Mouse (Mus musculus) lung, embryonic 16.5 days (tissue): Measurements from ENCODE around the gene Olfr485. TPM values are rescaled to one million over a fixed set of nuclear protein-coding genes. Genes with fewer than 3 reads are reported as not detected.

Experiments
- ATAC-seq: fragments of 200-750 bp; cut with Nextera tagmentation; 2 replicates; pipeline ENCODE4 v1.8.0; 2017; ENCODE audit warnings: low read depth, mild to moderate bottlenecking, moderate library complexity
- H3K27ac ChIP-seq: fragments of 300-500 bp; sonication (generic); 2 replicates; pipeline ENCODE4 v1.5.1; 2014; ENCODE audit warnings: mild to moderate bottlenecking, control low read depth, low read length
- H3K27me3 ChIP-seq: fragments of 300-500 bp; sonication (generic); 2 replicates; pipeline ENCODE4 v1.6.1; 2014; ENCODE audit warnings: low read depth, low read length, mixed read lengths; ENCODE audit not compliant: control insufficient read depth, insufficient read depth
- H3K36me3 ChIP-seq: fragments of 300-500 bp; sonication (generic); 2 replicates; pipeline ENCODE4 v1.6.1; 2014; ENCODE audit warnings: low read length; ENCODE audit not compliant: control insufficient read depth, insufficient read depth
- H3K4me1 ChIP-seq: fragments of 300-500 bp; sonication (generic); replicated peaks from 2 replicates; pipeline ENCODE4 v1.6.1; 2014; ENCODE audit warnings: low read length, mixed read lengths; ENCODE audit not compliant: control insufficient read depth, insufficient read depth
- H3K4me2 ChIP-seq: fragments of 300-500 bp; sonication (generic); 2 replicates; pipeline ENCODE4 v1.6.1; 2014; ENCODE audit warnings: low read depth, low read length, control low read depth
- H3K4me3 ChIP-seq: fragments of 300-500 bp; sonication (generic); 2 replicates; pipeline ENCODE4 v1.5.1; 2014; ENCODE audit warnings: mild to moderate bottlenecking, low read length, control low read depth
- H3K9ac ChIP-seq: fragments of 300-500 bp; sonication (generic); 2 replicates; pipeline ENCODE4 v1.6.1; 2014; ENCODE audit warnings: low read length, control low read depth
- H3K9me3 ChIP-seq: fragments of 300-500 bp; sonication (generic); 2 replicates; pipeline ENCODE4 v1.6.1; 2016; ENCODE audit warnings: low read length; ENCODE audit not compliant: control insufficient read depth
- WGBS: fragments of 180-500 bp; shearing (Covaris S2); extraction: QIAGEN DNeasy Blood & Tissue Kit; methylation state at CpG from one replicate; pipeline ENCODE4 v1.1.7; 2014; 5-methylcytosine and 5-hydroxymethylcytosine counted together
- polyA plus RNA-seq: library from polyadenylated mRNA; unstranded; fragments of >200 nt; fragmentation: Nextera tagmentation; extraction: Ambion mirVana; gene quantifications from 2 replicates; pipeline ENCODE4 v1.2.1, GENCODE M21; 2015

The Olfr485 gene
- polyA plus RNA-seq, 1 experiment from 2014 or later, result not detected

DNA sequence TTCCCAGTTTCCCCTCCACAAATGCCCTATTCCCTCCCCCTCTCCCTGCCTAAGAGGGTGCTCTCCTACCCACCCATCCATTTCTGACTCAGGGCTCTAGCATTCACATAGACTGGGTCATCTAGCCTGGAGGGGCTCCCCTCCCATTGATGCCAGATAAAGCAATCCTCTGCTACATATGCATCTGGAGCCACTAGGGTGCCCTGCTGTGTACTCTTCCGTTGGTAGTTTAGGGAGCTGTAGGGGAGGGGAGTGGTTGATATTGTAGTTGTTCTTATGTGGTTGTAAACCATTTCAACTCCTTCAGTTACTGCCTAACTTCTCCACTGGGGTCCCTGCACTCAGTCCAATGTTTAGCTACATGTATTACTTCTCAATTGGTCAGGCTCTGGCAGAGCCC, 39.0 kb downstream of the Olfr485 start:
- no peaks in the 10 kb centered on the region for H3K36me3 ChIP-seq
- H3K27ac ChIP-seq, result no peak overlapping the region
- no peaks in the 10 kb centered on the region for H3K27me3 ChIP-seq
- H3K9ac ChIP-seq, result no peak overlapping the region
- H3K4me2 ChIP-seq, result no peak overlapping the region
- ATAC-seq, result no peak
- no peaks in the 10 kb centered on the region for H3K9me3 ChIP-seq
- no peaks in the 10 kb centered on the region for H3K4me1 ChIP-seq
- WGBS, result 7% methylated on average over 1 of the region's 1 CpGs
- no peak overlapping the region for H3K4me3 ChIP-seq

Other genes with a start within 250 kb of the Olfr485 start
- not detected in 2 replicates for gene Olfr473, start 229.4 kb downstream of the Olfr485 start, polyA plus RNA-seq
- gene Olfr474, start 205.2 kb downstream of the Olfr485 start, polyA plus RNA-seq, result not detected in 2 replicates
- not detected in 2 replicates for gene Olfr476, start 195.1 kb downstream of the Olfr485 start, polyA plus RNA-seq
- gene Olfr477, start 173.2 kb downstream of the Olfr485 start, polyA plus RNA-seq, result not detected in 2 replicates
- not detected in 2 replicates for gene Olfr478, start 125.9 kb downstream of the Olfr485 start, polyA plus RNA-seq
- gene Olfr479, start 109.2 kb downstream of the Olfr485 start, polyA plus RNA-seq, result not detected in 2 replicates
- not detected in 2 replicates for gene Olfr480, start 92.5 kb downstream of the Olfr485 start, polyA plus RNA-seq
- gene Olfr481, start 80.0 kb downstream of the Olfr485 start, polyA plus RNA-seq, result not detected in 2 replicates
- 0.11 and 0.20 TPM in 2 replicates for gene Olfr482, start 62.3 kb downstream of the Olfr485 start, polyA plus RNA-seq
- gene Olfr483, start 59.0 kb downstream of the Olfr485 start, polyA plus RNA-seq, result not detected in 2 replicates
- gene Olfr484, start 32.4 kb downstream of the Olfr485 start, polyA plus RNA-seq, result not detected in 2 replicates
- gene Olfr486, start 12.9 kb upstream of the Olfr485 start, polyA plus RNA-seq, result not detected in 2 replicates
- not detected in 2 replicates for gene Olfr487, start 54.8 kb upstream of the Olfr485 start, polyA plus RNA-seq
- not detected in 2 replicates for gene Olfr488, start 98.5 kb upstream of the Olfr485 start, polyA plus RNA-seq
- not detected in 2 replicates for gene Olfr490, start 129.1 kb upstream of the Olfr485 start, polyA plus RNA-seq
- not detected in 2 replicates for gene Olfr491, start 153.6 kb upstream of the Olfr485 start, polyA plus RNA-seq
- gene Olfr492, start 163.8 kb upstream of the Olfr485 start, polyA plus RNA-seq, result not detected in 2 replicates
- gene Olfr493, start 187.1 kb upstream of the Olfr485 start, polyA plus RNA-seq, result not detected in 2 replicates
- not detected in 2 replicates for gene Olfr494, start 205.5 kb upstream of the Olfr485 start, polyA plus RNA-seq
- not detected in 2 replicates for gene Olfr495, start 233.3 kb upstream of the Olfr485 start, polyA plus RNA-seq